Mouse (Mus musculus) brain, embryonic 14.5 days (tissue): Measurements from ENCODE around the gene Fam76b.

Source experiments
- CTCF ChIP-seq: fragments of 200-500 bp; IDR thresholded peaks from 2 replicates; pipeline ENCODE4 v1.5.1; 2012; ENCODE audit warnings: inconsistent platforms, mild to moderate bottlenecking, moderate library complexity, borderline replicate concordance; ENCODE audit not compliant: insufficient read depth, insufficient read length; ENCODE audit errors: extremely low read depth
- POLR2A ChIP-seq: fragments of 200-500 bp; IDR thresholded peaks from 2 replicates; pipeline ENCODE4 v1.6.1; 2012; ENCODE audit warnings: mild to moderate bottlenecking, inconsistent platforms, borderline replicate concordance; ENCODE audit not compliant: poor library complexity, insufficient read depth, insufficient read length, severe bottlenecking; ENCODE audit errors: extremely low read depth

GRCm38 (mm10) chr9:13875340-13875739, 47.8 kb downstream of the Fam76b start:
- TF ChIP-seq CTCF: no peak
- TF ChIP-seq POLR2A: no peak
